Mouse (Mus musculus) liver, adult 2 months (tissue): ENCODE measurements around the gene Kif13a.

Experiments used
- CTCF ChIP-seq: fragments of 200-500 bp; IDR thresholded peaks from 2 replicates; pipeline ENCODE4 v1.5.1; 2011; ENCODE audit warnings: low read depth, low read length, control low read depth
- POLR2A ChIP-seq: fragments of 200-500 bp; IDR thresholded peaks from 2 replicates; pipeline ENCODE4 v1.6.1; 2011; ENCODE audit warnings: low read length, control low read depth; ENCODE audit not compliant: insufficient read depth; ENCODE audit errors: extremely low read depth

GRCm38 (mm10) chr13:46721009-46721408, 208.7 kb downstream of the Kif13a start:
- TF ChIP-seq CTCF (no peak), POLR2A (no peak)
